Mouse (Mus musculus): ENCODE data around the gene Sp9. TPM values are rescaled to one million over a fixed set of nuclear protein-coding genes. Genes with fewer than 3 reads are reported as not detected.

The Sp9 gene
- polyA plus RNA-seq, 1 experiment from 2014 or later, result not detected

- ATAC-seq (replicated peaks; ENCODE audit: insufficient number of reproducible peaks, insufficient read depth, low FRiP score, low read depth), result no peak
- H3K4me3 ChIP-seq, result no peak overlapping the region
- H3K9me3 ChIP-seq (replicated peaks), result no peaks in the 10 kb centered on the region
- H3K27me3 ChIP-seq, result no peaks in the 10 kb centered on the region
- H3K4me1 ChIP-seq (replicated peaks), result no peaks in the 10 kb centered on the region; the same call in 1 of the 2 replicates
- WGBS, result 76% methylated on average over 4 of the region's 4 CpGs
- no peak overlapping the region for H3K9ac ChIP-seq
- H3K36me3 ChIP-seq, result peaks cover 25% of the 10 kb centered on the region
- H3K4me2 ChIP-seq, result no peak overlapping the region
- no peak overlapping the region for H3K27ac ChIP-seq
Measured at GRCm38 (mm10) chr2:73291130-73291529, 19.4 kb downstream of the Sp9 start.

GRCm38 (mm10) chr2:73295023-73295422, 23.3 kb downstream of the Sp9 start:
- Histone ChIP-seq H3K9ac (no peak overlapping the region), H3K36me3 (peaks cover 16% of the 10 kb centered on the region), H3K9me3 (replicated peaks) (no peaks in the 10 kb centered on the region), H3K4me3 (no peak overlapping the region), H3K27ac (no peak overlapping the region), H3K27me3 (no peaks in the 10 kb centered on the region), H3K4me1 (replicated peaks) (no peaks in the 10 kb centered on the region; the same call in 1 of the 2 replicates), H3K4me2 (no peak overlapping the region)
- 63% methylated on average over 7 of the region's 7 CpGs for WGBS
- no peak for ATAC-seq (replicated peaks; ENCODE audit: insufficient number of reproducible peaks, insufficient read depth, low FRiP score, low read depth)

- Histone ChIP-seq H3K4me1 (replicated peaks) (no peaks in the 10 kb centered on the region), H3K9ac (no peak overlapping the region), H3K4me3 (no peak overlapping the region), H3K27me3 (no peaks in the 10 kb centered on the region), H3K36me3 (peaks cover 14% of the 10 kb centered on the region; the same call in 1 of the 2 replicates), H3K9me3 (replicated peaks) (no peaks in the 10 kb centered on the region), H3K27ac (no peak overlapping the region), H3K4me2 (no peak overlapping the region)
- WGBS, result 75% methylated on average over 7 of the region's 7 CpGs
- no peak for ATAC-seq (replicated peaks; ENCODE audit: insufficient number of reproducible peaks, insufficient read depth, low FRiP score, low read depth)
Measured at GRCm38 (mm10) chr2:73298154-73298553, 26.4 kb downstream of the Sp9 start.

GRCm38 (mm10) chr2:73298841-73299240, 27.1 kb downstream of the Sp9 start:
- no peak for ATAC-seq (replicated peaks; ENCODE audit: insufficient number of reproducible peaks, insufficient read depth, low FRiP score, low read depth)
- Histone ChIP-seq H3K4me2 (no peak overlapping the region), H3K9me3 (replicated peaks) (no peaks in the 10 kb centered on the region), H3K9ac (no peak overlapping the region), H3K27me3 (no peaks in the 10 kb centered on the region), H3K27ac (no peak overlapping the region), H3K36me3 (peaks cover 16% of the 10 kb centered on the region; the same call in 1 of the 2 replicates), H3K4me1 (replicated peaks) (no peaks in the 10 kb centered on the region), H3K4me3 (no peak overlapping the region)
- WGBS, result 82% methylated on average over 3 of the region's 3 CpGs

GRCm38 (mm10) chr2:73301979-73302378, 30.3 kb downstream of the Sp9 start:
- Histone ChIP-seq H3K27ac (no peak overlapping the region), H3K36me3 (peaks cover 29% of the 10 kb centered on the region), H3K4me2 (no peak overlapping the region), H3K4me3 (no peak overlapping the region), H3K4me1 (replicated peaks) (no peaks in the 10 kb centered on the region), H3K9me3 (replicated peaks) (no peaks in the 10 kb centered on the region), H3K9ac (no peak overlapping the region), H3K27me3 (no peaks in the 10 kb centered on the region)
- ATAC-seq (replicated peaks; ENCODE audit: insufficient number of reproducible peaks, insufficient read depth, low FRiP score, low read depth), result no peak
- WGBS, result 57% methylated on average over 1 of the region's 1 CpGs

GRCm38 (mm10) chr2:73302722-73303121, 31.0 kb downstream of the Sp9 start:
- ATAC-seq (replicated peaks; ENCODE audit: insufficient number of reproducible peaks, insufficient read depth, low FRiP score, low read depth), result no peak
- no peak overlapping the region for H3K4me2 ChIP-seq
- no peak overlapping the region for H3K4me3 ChIP-seq
- H3K27me3 ChIP-seq, result no peaks in the 10 kb centered on the region
- H3K4me1 ChIP-seq (replicated peaks), result no peaks in the 10 kb centered on the region
- H3K9ac ChIP-seq, result no peak overlapping the region
- no peak overlapping the region for H3K27ac ChIP-seq
- WGBS, result 90% methylated on average over 9 of the region's 9 CpGs
- no peaks in the 10 kb centered on the region for H3K9me3 ChIP-seq (replicated peaks)
- peaks cover 35% of the 10 kb centered on the region for H3K36me3 ChIP-seq

- no peak for ATAC-seq (replicated peaks; ENCODE audit: insufficient number of reproducible peaks, insufficient read depth, low FRiP score, low read depth)
Measured at GRCm38 (mm10) chr2:73304506-73304905, 32.8 kb downstream of the Sp9 start.

GRCm38 (mm10) chr2:73306006-73306405, 34.3 kb downstream of the Sp9 start:
- H3K4me3 ChIP-seq, result no peak overlapping the region
- no peak for ATAC-seq (replicated peaks; ENCODE audit: insufficient number of reproducible peaks, insufficient read depth, low FRiP score, low read depth)
- H3K4me2 ChIP-seq, result no peak overlapping the region
- 90% methylated on average over 7 of the region's 7 CpGs for WGBS
- no peaks in the 10 kb centered on the region for H3K9me3 ChIP-seq (replicated peaks)
- H3K27ac ChIP-seq, result no peak overlapping the region
- no peak overlapping the region for H3K9ac ChIP-seq
- H3K36me3 ChIP-seq, result peaks cover 55% of the 10 kb centered on the region
- no peaks in the 10 kb centered on the region; the same call in 1 of the 2 replicates for H3K4me1 ChIP-seq (replicated peaks)
- H3K27me3 ChIP-seq, result no peaks in the 10 kb centered on the region

More at GRCm38 (mm10) chr2:73304506-73304905, 32.8 kb downstream of the Sp9 start:
- Histone ChIP-seq H3K4me3 (no peak overlapping the region), H3K36me3 (peaks cover 45% of the 10 kb centered on the region), H3K27me3 (no peaks in the 10 kb centered on the region), H3K9me3 (replicated peaks) (no peaks in the 10 kb centered on the region), H3K9ac (no peak overlapping the region), H3K4me1 (replicated peaks) (no peaks in the 10 kb centered on the region), H3K4me2 (no peak overlapping the region), H3K27ac (no peak overlapping the region)
- 85% methylated on average over 5 of the region's 5 CpGs for WGBS

GRCm38 (mm10) chr2:73312152-73313116, 40.7 kb downstream of the Sp9 start, which contains the start of the genes Scrn3 and Cir1:
TSS of gene Scrn3 (plus strand) at chr2:73312601.
TSS of gene Cir1 (minus strand) at chr2:73312701.
- H3K4me3 ChIP-seq, result peak within 1 kb of the TSS; percentile 62
- H3K9me3 ChIP-seq (replicated peaks), result no peaks in the 10 kb centered on the region
- peaks cover 15% of the 10 kb centered on the region for H3K4me1 ChIP-seq (replicated peaks)
- H3K27me3 ChIP-seq, result no peaks in the 10 kb centered on the region
- H3K36me3 ChIP-seq, result peaks cover 22% of the 10 kb centered on the region
- under 1% methylated on average over 64 of the region's 64 CpGs for WGBS
- peak within 1 kb of the TSS; percentile 70 for H3K9ac ChIP-seq
- ATAC-seq (replicated peaks; ENCODE audit: insufficient number of reproducible peaks, insufficient read depth, low FRiP score, low read depth), result peak; percentile 96
- H3K4me2 ChIP-seq, result peak within 1 kb of the TSS; percentile 75
- peak within 1 kb of the TSS; percentile 87 for H3K27ac ChIP-seq

- H3K27ac ChIP-seq, result peak overlapping the region; percentile 87
- peak overlapping the region; percentile 62 for H3K4me3 ChIP-seq
- WGBS, result 18% methylated on average over 14 of the region's 14 CpGs
- peak overlapping the region; percentile 75 for H3K4me2 ChIP-seq
- H3K4me1 ChIP-seq (replicated peaks), result peaks cover 15% of the 10 kb centered on the region
- ATAC-seq (replicated peaks; ENCODE audit: insufficient number of reproducible peaks, insufficient read depth, low FRiP score, low read depth), result peak; percentile 44; the same call in 1 of the 2 replicates
- peaks cover 18% of the 10 kb centered on the region for H3K36me3 ChIP-seq
- no peaks in the 10 kb centered on the region for H3K9me3 ChIP-seq (replicated peaks)
- H3K27me3 ChIP-seq, result no peaks in the 10 kb centered on the region
- peak overlapping the region; percentile 62 for H3K9ac ChIP-seq
Measured at GRCm38 (mm10) chr2:73313117-73313501, 41.4 kb downstream of the Sp9 start.

GRCm38 (mm10) chr2:73314311-73314710, 42.6 kb downstream of the Sp9 start:
- 92% methylated on average over 3 of the region's 3 CpGs for WGBS
- no peak for ATAC-seq (replicated peaks; ENCODE audit: insufficient number of reproducible peaks, insufficient read depth, low FRiP score, low read depth)
- no peaks in the 10 kb centered on the region for H3K27me3 ChIP-seq

More at GRCm38 (mm10) chr2:73314311-73314710, 42.6 kb downstream of the Sp9 start:
- H3K27ac ChIP-seq, result no peak overlapping the region
- H3K4me1 ChIP-seq (replicated peaks), result peaks cover 15% of the 10 kb centered on the region
- H3K9ac ChIP-seq, result no peak overlapping the region
- no peaks in the 10 kb centered on the region for H3K9me3 ChIP-seq (replicated peaks)
- H3K4me3 ChIP-seq, result no peak overlapping the region
- peaks cover 16% of the 10 kb centered on the region for H3K36me3 ChIP-seq
- no peak overlapping the region for H3K4me2 ChIP-seq

Measured in heart, embryonic 15.5 days (tissue).